Mouse (Mus musculus) stomach, embryonic 14.5 days (tissue): ENCODE data around the gene Dab1. TPM values are rescaled to one million over a fixed set of nuclear protein-coding genes. Genes with fewer than 3 reads are reported as not detected.

Experiments used
- ATAC-seq: fragments of 200-750 bp; cut with Nextera tagmentation; 2 replicates; pipeline ENCODE4 v1.8.0; 2017; ENCODE audit warnings: low read depth, moderate TSS enrichment; ENCODE audit not compliant: insufficient number of reproducible peaks, insufficient read depth, low FRiP score
- H3K27ac ChIP-seq: fragments of 300-500 bp; sonication (generic); 2 replicates; pipeline ENCODE4 v1.5.1; 2014; ENCODE audit warnings: mild to moderate bottlenecking, low read length, moderate library complexity, mixed read lengths
- H3K27me3 ChIP-seq: fragments of 300-500 bp; sonication (generic); 2 replicates; pipeline ENCODE4 v1.6.1; 2014; ENCODE audit warnings: low read length, control low read depth, mixed read lengths; ENCODE audit not compliant: control insufficient read depth, insufficient read depth
- H3K36me3 ChIP-seq: fragments of 300-500 bp; sonication (generic); 2 replicates; pipeline ENCODE4 v1.6.1; 2014; ENCODE audit warnings: mild to moderate bottlenecking, control low read depth, low read length, moderate library complexity, mixed read lengths; ENCODE audit not compliant: control insufficient read depth, insufficient read depth
- H3K4me1 ChIP-seq: fragments of 300-500 bp; sonication (generic); 2 replicates; pipeline ENCODE4 v1.6.1; 2014; ENCODE audit warnings: low read length, control low read depth, mixed read lengths; ENCODE audit not compliant: control insufficient read depth, insufficient read depth
- H3K4me2 ChIP-seq: fragments of 300-500 bp; sonication (generic); replicated peaks from 2 replicates; pipeline ENCODE4 v1.6.1; 2014; ENCODE audit warnings: low read depth, low read length, control low read depth
- H3K4me3 ChIP-seq: fragments of 300-500 bp; sonication (generic); 2 replicates; pipeline ENCODE4 v1.5.1; 2014; ENCODE audit warnings: low read depth, low read length, control low read depth
- H3K9ac ChIP-seq: fragments of 300-500 bp; sonication (generic); replicated peaks from 2 replicates; pipeline ENCODE4 v1.6.1; 2014; ENCODE audit warnings: low read depth, mild to moderate bottlenecking, control low read depth, low read length, moderate library complexity, mixed read lengths
- H3K9me3 ChIP-seq: fragments of 300-500 bp; sonication (generic); 2 replicates; pipeline ENCODE4 v1.6.1; 2016; ENCODE audit warnings: low read depth, low read length, control low read depth; ENCODE audit not compliant: control insufficient read depth
- WGBS: fragments of 180-500 bp; shearing (Covaris S2); extraction: QIAGEN DNeasy Blood & Tissue Kit; methylation state at CpG from one replicate; pipeline ENCODE4 v1.1.7; 2014; 5-methylcytosine and 5-hydroxymethylcytosine counted together
- polyA plus RNA-seq: library from polyadenylated mRNA; unstranded; fragments of >200 nt; fragmentation: Nextera tagmentation; extraction: Ambion mirVana; gene quantifications from 2 replicates; pipeline ENCODE4 v1.2.1, GENCODE M21; 2014

The Dab1 gene
- polyA plus RNA-seq, 1 experiment from 2014 or later: 8.5 TPM

DNA sequence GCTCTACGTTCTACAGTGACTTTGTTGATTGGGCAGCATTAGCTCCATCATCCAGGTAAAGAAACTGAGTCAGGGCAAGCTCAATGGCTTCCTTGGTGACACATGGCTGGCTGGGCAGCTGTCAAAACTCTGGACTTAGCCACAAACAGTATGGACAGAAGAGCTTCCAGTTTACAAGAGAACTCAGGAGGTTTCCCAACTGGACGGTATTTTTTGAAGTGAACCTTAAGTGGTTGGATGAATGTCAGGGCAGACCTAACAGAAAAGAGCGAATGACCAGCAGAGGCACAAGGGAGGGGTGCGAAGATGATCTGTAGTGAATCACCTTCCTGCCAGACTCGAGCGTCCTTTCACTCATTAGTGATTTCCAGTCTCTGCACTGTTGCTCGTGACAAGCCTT lies 857.7 kb downstream of the Dab1 start:
- Histone ChIP-seq H3K4me2 (no peak overlapping the region), H3K9me3 (no peaks in the 10 kb centered on the region), H3K4me3 (no peak overlapping the region), H3K9ac (no peak overlapping the region), H3K27ac (no peak overlapping the region), H3K36me3 (no peaks in the 10 kb centered on the region), H3K4me1 (no peaks in the 10 kb centered on the region), H3K27me3 (no peaks in the 10 kb centered on the region)
- no peak for ATAC-seq
- WGBS: 87% methylated on average over 7 of the region's 7 CpGs

DNA sequence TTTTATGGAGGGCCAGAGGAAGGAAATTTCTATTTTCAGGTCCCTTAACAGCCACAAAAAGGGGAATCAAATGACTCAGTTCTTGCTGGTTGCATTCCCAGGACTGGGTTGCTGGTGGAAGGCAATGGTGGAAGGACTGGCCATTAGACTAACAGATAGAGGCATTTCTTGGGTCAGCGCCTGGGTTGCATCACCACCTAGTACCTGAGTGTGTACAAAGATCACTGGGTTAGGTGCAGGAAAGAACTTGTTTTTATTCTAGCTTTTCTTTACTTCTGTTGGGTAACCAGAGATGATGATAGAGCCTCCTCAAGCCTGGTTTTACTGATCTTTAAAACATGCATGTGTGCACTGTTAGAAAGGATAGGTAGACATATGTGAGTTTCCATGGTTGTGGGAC lies 864.8 kb downstream of the Dab1 start:
- Histone ChIP-seq H3K27me3 (no peaks in the 10 kb centered on the region), H3K9ac (no peak overlapping the region), H3K4me2 (no peak overlapping the region), H3K4me1 (no peaks in the 10 kb centered on the region), H3K9me3 (no peaks in the 10 kb centered on the region), H3K4me3 (no peak overlapping the region), H3K27ac (no peak overlapping the region), H3K36me3 (no peaks in the 10 kb centered on the region)
- WGBS: 96% methylated on average over 1 of the region's 1 CpGs
- ATAC-seq: no peak

DNA sequence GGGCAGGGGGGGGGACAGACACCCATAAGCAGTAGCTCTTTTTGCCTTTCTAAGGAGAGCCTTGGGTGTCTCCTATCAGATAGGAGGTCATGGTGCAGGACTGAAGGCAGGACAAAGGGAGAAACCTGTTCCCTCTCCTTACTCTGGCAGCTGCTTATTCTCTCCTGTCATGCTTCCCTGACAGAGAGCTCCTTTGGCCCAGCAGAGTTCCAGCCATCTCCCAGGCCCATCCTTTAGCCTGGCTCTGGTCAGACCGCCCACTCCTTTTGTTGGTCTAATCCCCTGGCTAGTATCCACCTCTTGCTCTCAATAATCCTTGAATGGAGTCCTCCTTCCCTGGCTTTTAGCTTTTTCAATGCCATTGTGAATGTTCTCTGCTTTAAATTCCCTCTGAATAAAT lies 878.1 kb downstream of the Dab1 start:
- no peak for ATAC-seq
- Histone ChIP-seq H3K9ac (no peak overlapping the region), H3K4me3 (no peak overlapping the region), H3K9me3 (no peaks in the 10 kb centered on the region), H3K4me1 (peaks cover 6% of the 10 kb centered on the region; the same call in 1 of the 2 replicates), H3K27me3 (no peaks in the 10 kb centered on the region), H3K27ac (no peak overlapping the region), H3K36me3 (no peaks in the 10 kb centered on the region), H3K4me2 (no peak overlapping the region)
- WGBS: 45% methylated on average over 1 of the region's 1 CpGs

DNA sequence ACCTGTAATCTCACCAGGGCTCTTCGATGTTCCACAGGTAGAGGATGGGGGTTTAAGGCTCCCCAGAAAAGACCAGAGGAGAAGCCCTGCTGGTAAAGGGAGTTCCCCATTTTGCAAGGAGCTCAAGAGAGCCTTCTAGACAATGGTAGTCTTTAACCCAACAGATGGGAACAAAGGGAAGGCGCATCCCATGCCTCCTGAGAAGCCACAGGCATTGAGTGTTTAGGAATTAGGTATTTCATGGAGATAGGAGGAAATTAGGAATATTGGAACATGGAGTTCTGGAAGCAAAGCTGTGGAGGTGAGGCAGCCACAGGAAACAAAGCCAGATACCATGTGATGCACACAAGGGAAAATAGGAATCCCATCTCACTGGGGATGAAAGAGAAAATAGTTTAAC lies 881.0 kb downstream of the Dab1 start:
- Histone ChIP-seq H3K4me2 (no peak overlapping the region), H3K36me3 (no peaks in the 10 kb centered on the region), H3K4me1 (peaks cover 6% of the 10 kb centered on the region; the same call in 1 of the 2 replicates), H3K9me3 (no peaks in the 10 kb centered on the region), H3K9ac (no peak overlapping the region), H3K4me3 (no peak overlapping the region), H3K27ac (no peak overlapping the region), H3K27me3 (no peaks in the 10 kb centered on the region)
- no peak for ATAC-seq
- WGBS: 91% methylated on average over 2 of the region's 2 CpGs

DNA sequence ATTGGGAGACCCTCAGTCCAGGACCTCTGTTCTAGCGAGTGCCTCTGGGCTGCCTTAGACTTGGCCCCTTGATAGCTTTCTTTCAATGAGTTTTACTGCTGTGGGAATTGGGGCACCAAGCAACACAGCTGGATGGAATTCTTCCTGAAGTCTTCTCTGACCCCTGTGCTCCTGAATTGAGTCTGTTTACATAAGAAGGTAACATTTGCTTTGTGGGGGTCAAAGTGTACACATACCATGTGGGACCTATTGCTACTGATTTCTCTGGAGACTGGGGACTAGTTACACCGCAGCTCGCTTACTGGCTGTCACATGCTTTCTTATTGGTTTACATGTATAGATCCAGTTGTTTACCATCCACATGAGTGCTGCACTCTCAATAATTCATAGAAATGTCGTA lies 881.5 kb downstream of the Dab1 start:
- Histone ChIP-seq H3K4me3 (no peak overlapping the region), H3K4me1 (peaks cover 6% of the 10 kb centered on the region; the same call in 1 of the 2 replicates), H3K9me3 (no peaks in the 10 kb centered on the region), H3K36me3 (no peaks in the 10 kb centered on the region), H3K27me3 (no peaks in the 10 kb centered on the region), H3K9ac (no peak overlapping the region), H3K27ac (no peak overlapping the region), H3K4me2 (no peak overlapping the region)
- ATAC-seq: no peak
- 26% methylated on average over 4 of the region's 4 CpGs for WGBS

DNA sequence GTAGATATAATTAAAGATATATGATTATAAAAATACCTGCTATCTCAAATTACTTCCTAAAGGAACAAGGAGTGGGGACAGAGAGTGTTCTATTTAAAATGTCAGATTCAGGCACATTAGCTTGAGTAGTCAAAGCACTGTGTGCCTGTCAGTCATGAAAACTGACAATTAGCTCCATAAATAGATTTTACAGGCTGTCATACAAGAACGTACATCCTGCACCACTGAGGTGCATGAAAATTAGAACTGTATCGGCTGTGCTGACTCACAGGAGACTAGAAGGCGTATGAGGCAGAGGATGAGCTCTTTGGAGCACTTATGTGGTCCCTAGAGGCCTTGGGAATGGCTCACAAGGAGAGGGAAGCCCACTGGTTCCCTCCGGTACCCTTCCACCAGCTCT lies 882.1 kb downstream of the Dab1 start:
- H3K27me3 ChIP-seq: no peaks in the 10 kb centered on the region
- H3K27ac ChIP-seq: no peak overlapping the region
- H3K4me3 ChIP-seq: no peak overlapping the region
- no peak overlapping the region for H3K4me2 ChIP-seq
- WGBS: 63% methylated on average over 4 of the region's 4 CpGs
- H3K4me1 ChIP-seq: peaks cover 6% of the 10 kb centered on the region; the same call in 1 of the 2 replicates
- H3K9me3 ChIP-seq: no peaks in the 10 kb centered on the region
- no peak for ATAC-seq
- H3K9ac ChIP-seq: no peak overlapping the region
- H3K36me3 ChIP-seq: no peaks in the 10 kb centered on the region

DNA sequence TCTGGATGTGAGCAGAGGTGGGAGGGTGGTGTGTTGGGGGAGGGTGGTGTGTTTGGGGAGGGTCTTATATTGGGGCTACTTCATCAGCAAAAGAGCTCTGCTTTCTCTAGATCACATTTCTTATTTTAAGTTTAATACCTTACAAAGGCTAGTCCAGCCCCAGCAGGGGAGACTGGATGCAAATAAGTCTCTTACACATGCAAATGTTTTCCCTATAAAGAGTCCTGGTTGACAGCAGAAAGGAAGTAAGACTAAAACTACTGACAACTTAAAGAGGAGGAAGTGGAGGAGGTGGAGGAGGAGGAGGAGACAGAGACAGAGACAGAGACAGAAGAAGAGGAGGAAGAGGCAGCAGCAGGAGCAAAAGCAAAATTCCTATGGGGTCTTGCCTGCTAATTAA lies 885.8 kb downstream of the Dab1 start:
- H3K4me3 ChIP-seq: no peak overlapping the region
- H3K27ac ChIP-seq: no peak overlapping the region
- H3K4me1 ChIP-seq: no peaks in the 10 kb centered on the region
- H3K4me2 ChIP-seq: no peak overlapping the region
- H3K9me3 ChIP-seq: no peaks in the 10 kb centered on the region
- H3K36me3 ChIP-seq: no peaks in the 10 kb centered on the region
- no peak for ATAC-seq
- H3K27me3 ChIP-seq: no peaks in the 10 kb centered on the region
- no peak overlapping the region for H3K9ac ChIP-seq

DNA sequence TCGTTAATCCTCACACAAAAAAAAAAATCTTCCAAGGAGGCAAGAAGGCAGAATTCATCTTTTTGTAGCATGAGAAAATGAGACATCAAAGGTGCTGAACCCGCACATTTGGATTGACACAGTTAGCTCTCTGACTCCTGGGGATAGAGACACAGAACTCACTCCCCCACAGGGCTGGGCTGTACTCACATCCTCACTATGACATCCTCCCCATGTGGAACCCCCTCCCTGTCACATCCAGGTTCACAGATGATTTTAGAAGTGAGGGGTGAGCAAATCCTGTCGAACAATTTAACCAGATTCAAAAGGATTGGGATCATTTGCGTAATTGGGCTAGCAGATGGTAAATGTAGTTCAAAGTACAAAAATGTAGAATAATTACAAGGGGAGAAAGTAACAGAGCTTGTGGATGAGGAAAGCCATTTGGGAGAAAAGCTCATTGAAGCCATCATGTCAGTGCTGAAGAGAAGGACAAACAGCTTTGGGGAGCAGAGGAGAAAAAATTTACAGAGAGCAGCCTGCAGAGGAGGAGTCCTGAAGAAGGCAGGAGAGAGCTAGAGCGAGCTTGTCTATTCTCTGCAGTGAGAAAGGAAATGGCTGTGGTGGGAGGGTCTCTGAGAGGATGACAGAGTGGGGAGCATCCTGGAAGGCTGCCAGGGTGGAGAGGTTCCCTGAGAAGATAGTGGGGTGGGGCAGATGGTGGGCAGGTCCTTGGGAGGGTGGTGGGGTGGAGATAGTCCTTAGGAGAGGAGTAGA lies 890.2 kb downstream of the Dab1 start:
- no peak overlapping the region for H3K4me3 ChIP-seq
- H3K4me2 ChIP-seq: no peak overlapping the region
- 67% methylated on average over 5 of the region's 5 CpGs for WGBS
- H3K9me3 ChIP-seq: no peaks in the 10 kb centered on the region
- no peak for ATAC-seq
- H3K27ac ChIP-seq: no peak overlapping the region
- no peaks in the 10 kb centered on the region for H3K27me3 ChIP-seq
- H3K4me1 ChIP-seq: no peaks in the 10 kb centered on the region
- H3K9ac ChIP-seq: no peak overlapping the region
- no peaks in the 10 kb centered on the region for H3K36me3 ChIP-seq

DNA sequence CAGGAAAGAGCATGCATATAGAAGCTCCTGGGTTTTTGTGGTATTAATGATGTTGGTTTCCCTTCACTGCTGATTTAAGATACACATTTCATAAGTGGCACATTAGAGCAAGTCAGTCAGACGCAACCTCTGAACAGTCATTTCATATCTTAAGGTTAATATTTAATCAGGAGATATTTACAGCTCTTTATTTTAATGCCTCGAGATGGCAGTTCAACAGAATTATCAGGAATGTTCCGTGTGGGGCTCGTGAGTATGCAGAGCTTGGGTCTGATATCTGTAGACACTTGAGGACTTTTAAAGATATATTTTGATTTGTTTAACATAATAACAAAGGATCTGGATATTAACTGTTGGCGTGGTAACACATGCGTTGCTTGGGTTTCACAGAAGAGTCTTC lies 892.7 kb downstream of the Dab1 start:
- no peak overlapping the region for H3K9ac ChIP-seq
- H3K4me1 ChIP-seq: no peaks in the 10 kb centered on the region
- WGBS: 68% methylated on average over 6 of the region's 6 CpGs
- no peak overlapping the region for H3K4me2 ChIP-seq
- H3K36me3 ChIP-seq: no peaks in the 10 kb centered on the region
- peak; percentile 51; the same call in 1 of the 2 replicates for ATAC-seq
- H3K9me3 ChIP-seq: no peaks in the 10 kb centered on the region
- no peaks in the 10 kb centered on the region for H3K27me3 ChIP-seq
- H3K4me3 ChIP-seq: no peak overlapping the region
- H3K27ac ChIP-seq: no peak overlapping the region
